Mouse (Mus musculus): ENCODE measurements around the gene Psme1.

The Psme1 gene

DNA sequence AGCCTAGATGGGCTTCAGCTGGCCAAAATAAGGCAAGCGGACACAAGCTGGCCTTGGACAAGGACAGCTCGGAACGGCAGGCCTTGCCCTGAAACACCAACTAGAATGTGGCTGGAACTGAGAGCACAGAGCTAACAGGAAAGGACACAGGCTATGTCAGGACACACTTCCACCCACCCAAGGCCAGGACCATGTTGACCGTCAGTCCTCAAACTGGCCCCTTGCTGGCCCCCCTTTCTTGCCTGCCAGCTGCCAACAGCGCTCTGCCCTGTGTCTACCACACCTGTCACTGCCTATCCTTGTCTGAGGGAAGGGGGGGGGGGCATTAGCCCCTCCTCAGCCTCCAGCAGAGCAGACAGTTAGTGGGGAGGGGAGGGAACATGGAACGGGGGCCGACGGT lies 2.6 kb upstream of the Psme1 start, which contains the start of gene Fitm1:
Gene Fitm1, plus strand, starts transcription at position 316 of the 400 bp plus-strand sequence.
- DNase-seq = no peak

DNA sequence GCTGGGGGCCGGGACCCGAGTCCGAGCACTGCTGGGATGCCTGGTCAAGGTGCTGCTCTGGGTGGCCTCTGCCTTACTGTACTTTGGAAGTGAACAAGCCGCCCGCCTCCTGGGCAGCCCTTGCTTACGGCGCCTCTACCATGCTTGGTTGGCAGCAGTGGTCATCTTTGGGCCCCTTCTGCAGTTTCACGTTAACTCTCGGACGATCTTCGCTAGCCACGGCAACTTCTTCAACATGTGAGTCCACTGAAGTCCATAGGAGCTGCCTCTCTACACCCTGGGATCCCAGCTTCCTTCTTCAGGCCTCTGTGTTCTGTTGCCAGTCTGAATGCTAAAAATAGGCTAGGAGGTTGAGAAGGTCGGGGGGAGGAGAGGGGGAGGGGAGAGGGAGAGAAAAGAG lies 2.2 kb upstream of the Psme1 start:
- DNase-seq = no peak

DNA sequence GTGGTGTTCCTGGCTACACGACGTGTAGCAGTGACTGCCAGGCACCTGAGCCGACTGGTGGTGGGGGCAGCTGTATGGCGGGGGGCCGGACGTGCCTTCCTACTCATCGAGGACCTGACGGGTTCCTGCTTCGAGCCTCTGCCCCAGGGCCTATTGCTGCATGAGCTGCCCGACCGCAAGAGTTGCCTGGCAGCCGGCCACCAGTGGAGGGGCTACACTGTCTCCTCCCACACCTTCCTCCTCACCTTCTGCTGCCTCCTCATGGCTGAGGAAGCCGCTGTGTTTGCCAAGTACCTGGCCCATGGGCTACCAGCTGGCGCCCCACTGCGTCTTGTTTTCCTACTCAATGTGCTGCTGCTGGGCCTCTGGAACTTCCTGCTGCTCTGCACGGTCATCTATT lies 1.5 kb upstream of the Psme1 start:
- DNase-seq = peak; percentile 63

DNA sequence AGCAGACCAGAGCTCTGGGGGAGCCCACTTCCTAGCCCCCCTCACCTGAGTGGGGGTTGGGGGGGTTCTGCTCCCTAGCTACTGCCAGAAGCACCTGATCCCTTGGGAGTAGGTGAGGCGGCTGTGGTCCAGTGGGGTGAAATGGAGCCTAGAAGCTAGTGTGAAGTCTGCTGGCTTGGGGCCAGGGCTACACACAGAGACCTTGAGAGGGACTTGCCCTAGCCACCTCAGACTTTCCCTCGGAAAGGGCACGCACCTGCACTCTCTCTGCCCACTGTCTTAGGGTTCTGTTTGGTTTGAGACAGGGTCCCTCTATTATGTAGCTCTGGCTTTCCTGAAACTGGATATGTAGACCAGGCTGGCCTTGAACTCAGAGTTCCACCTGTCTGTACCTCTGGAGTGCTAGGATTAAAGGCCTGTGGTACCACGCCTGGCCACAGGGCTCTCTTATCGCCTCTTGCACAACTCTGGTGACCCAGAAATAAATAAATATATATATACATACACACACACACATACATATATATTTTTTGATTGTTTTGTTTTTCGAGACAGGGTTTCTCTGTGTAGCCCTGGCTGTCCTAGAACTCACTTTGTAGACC lies 846 bp downstream of the Psme1 start:
- peak; percentile 63 for DNase-seq

DNA sequence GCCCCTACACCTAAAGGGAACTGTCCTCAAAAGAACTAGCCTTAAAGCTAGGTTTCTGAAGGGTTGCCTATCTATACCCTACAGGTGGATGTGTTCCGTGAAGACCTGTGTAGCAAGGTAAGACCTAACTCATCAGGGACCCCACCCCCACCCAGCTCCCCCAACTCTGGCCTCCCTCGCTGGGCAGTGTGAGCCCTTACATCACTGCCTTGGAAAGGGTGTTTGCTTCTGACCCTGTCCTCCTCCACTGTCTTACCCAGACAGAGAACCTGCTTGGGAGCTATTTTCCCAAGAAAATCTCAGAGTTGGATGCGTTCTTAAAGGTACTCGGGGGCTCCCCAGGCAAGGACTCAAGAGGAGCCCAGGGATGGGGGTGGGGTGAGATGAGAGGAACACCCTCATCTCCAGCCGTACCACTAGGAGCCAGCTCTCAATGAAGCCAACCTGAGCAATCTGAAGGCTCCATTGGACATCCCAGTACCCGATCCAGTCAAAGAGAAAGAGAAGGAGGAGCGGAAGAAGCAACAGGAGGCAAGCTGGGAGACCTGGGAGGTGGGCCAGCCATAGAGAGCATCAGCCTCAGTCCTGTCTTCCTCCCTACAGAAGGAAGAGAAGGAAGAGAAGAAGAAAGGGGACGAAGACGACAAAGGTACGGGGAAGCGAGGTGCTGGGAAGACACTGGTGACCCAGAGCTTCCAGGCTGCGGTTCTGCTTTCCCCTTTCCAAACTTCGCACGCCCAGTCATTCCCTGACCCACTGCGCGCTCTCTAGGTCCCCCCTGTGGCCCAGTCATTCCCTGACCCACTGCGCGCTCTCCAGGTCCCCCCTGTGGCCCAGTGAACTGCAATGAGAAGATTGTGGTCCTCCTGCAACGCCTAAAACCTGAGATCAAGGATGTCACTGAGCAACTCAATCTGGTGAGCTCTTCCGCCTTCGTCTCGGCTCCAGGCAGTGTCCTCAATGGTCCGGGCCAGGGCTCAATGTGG lies 1.9 kb downstream of the Psme1 start:
- DNase-seq = no peak

DNA sequence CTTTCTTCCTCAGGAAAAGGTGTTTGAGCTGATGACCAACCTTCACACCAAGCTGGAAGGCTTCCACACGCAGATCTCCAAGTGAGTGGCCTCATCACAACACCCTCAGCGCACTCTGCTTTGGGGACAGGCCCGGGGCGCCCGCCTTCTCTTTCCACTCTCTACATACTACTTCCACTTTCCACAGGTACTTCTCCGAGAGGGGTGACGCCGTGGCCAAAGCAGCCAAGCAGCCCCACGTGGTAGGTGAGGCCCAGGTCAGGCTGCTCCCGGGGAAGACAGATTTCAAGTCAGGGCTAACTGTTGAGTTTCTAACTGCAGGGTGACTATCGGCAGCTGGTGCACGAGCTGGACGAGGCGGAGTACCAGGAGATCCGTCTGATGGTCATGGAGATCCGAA lies 2.8 kb downstream of the Psme1 start:
- DNase-seq = no peak

DNA sequence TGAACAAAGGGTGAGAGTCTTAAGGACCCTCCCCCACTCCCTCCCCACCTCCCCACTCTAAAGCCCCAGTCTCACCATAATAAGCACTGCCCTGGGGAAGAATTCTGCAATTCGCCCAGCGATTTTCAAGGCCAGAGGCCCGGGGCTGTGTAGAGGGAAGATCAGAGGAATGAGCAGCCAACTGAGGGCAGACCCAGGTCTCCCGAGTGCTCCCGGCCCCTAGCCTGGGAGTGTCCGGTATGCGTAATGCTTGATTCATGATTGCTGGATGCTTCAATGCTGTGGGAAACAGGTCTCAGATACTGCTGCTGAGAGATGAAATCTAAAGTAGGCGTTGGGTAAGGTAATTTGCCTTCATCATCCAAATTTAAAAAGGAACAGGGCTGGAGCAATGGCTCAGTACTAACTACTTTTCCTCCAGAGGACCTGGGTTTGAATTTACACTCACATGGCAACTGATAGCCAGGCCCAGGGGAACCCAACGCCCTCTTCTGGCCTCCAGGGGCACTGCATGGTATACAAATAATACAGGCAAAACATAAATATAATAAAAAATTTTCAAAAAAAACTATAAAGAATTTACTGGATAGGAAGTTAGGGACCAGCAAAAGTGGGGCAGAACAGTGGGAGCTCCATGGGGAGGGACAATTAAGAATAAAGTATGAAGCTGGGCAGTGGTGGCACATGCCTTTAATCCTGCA lies 4.2 kb downstream of the Psme1 start:
- DNase-seq = no peak

DNA sequence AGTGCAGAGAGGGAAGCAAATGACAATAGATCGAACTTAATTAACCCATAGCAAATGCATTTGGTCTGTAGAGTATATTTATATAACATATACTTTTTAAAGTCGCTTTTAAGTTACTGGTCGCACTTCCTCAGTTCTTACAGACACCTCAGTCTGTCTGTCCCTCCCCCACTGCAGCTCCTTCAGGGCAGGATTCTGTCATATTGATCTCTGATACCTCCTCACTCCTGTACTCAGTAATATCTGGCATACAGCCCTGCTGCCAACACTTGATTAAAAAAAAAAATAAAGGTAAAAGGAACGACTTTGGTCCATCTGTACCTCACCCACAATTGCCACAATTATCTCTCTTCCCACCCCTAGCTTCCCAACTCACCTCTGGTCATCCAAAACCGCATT lies 6.4 kb downstream of the Psme1 start:
- no peak for DNase-seq

DNA sequence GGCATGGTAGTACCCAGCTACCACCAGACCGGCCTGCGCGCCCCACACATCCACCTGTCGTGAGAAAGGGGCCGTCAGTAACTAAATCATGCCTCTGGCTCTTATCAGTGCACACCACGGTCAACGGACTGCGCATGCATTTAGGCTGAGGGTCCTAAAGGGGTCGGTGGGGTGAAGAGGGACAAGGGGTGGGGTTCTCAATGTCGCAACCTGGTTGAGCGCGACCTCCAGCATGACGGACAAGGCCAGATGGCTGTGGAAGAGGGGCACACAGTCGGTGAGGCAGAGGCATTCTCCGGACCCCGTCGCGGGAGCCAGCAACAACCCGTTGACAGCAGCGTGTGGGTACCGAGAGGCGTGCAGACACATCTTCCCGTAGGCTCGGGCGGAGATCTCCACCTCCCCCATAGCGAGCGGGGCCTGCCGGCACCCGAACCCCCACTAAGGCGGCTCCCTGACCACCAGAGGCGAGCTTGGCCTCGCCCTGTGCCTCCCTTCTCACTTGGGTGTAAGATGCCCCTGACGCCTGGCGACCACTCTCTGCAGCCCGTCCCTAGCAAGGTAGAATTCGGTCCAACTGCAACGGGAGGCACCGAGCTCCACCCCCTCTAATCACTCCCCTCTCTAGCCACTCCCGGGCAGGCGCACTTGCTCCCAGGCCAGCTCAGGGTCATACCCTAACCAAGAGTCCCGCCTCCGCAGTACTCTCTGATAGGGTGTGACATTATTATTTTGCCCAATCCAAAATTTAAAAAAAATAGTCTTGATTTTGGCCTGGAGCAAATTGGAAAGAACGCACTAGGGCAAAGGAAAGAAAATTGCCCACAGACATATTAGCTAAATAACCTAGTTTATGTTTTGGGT lies 7.0 kb downstream of the Psme1 start, which contains the start of gene Emc9:
Gene Emc9, minus strand, starts transcription at position 601 of the 864 bp plus-strand sequence.
- DNase-seq = peak; percentile 88

DNA sequence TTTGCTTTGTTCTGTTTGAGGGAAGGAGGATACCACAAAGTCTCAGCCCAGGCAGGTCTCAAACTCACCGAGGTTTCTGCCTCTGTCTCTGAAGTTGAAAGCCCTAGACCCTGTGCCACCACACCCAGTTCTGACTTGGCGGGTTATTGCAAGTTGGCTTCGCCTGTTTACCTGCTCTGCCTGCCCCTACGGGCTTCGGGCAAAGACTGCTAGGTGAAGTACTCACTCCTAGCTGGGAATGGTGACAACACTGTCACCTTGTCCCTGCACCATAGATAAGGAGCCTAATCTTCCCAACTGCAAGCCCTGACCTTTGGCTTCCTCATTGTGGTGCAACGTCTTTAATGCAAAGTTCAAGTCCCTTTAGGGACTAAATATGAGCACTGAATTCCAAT lies 7.6 kb downstream of the Psme1 start:
- DNase-seq = no peak

DNA sequence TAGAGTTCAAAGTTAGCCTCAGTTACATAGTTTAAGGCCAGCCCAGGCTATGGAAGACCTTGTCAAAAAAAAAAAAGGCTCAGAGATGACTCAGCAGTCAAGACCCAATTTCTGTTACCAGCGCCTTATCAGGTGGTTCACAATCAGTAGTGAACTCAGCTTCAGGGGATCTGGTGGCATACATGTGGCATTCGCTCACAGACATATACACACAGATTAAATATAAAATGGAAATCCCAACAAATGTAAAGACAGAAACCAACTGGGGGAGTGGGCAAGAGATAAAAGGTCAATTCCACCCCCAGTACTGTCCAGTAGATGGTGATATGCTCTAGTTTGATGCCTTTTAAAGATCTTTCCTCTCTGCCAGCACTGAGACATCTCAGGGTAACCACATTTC lies 8.2 kb downstream of the Psme1 start:
- no peak for DNase-seq

DNA sequence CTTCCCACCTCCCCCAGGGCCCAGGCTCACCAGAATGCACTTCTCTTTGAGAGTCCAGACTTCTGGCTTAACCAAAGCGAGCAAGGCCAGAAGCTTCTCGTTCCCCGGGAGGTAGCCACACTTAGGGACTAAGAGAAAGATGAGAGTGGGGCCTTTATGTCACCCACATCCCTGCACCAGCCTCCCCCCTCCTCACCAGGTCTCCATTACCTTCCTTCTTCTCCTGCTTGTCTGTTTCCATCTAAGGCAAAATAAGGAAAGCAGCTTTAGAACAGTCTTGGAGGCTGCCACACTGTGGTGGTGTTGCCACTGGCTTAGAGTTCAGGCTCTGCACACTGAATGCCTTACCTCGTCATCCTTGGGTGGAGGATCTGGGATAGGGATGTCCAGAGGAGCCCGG lies 11.3 kb downstream of the Psme1 start:
- no peak for DNase-seq

DNA sequence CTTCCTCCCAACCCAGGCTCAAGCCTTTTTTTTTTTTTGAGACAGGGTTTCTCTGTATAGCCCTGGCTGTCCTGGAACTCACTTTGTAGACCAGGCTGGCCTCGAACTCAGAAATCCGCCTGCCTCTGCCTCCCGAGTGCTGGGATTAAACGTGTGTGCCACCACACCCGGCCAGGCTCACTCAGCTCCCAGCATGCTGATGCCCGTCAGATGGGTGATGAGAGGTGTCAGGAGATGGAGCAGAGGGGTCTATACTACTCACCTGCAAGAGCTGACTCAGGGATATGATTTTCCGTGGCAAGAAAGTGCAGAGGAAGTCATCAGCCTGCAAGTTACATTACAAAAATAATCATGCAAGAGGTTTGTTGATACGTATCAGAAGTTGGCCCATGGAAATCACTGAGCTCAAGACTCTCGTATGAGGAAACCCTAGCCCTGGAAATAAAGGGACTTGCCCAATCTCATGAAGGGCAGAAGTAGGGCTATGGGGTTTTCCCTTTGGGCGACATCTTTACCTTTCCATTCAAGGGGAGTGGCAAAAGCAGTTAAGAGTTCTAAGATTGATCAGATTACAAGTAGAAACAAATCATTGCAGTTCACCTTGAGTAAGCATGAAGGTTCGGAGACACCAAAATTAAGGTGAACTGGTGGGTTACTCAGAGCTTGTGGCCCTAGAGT lies 12.0 kb downstream of the Psme1 start:
- no peak for DNase-seq

DNA sequence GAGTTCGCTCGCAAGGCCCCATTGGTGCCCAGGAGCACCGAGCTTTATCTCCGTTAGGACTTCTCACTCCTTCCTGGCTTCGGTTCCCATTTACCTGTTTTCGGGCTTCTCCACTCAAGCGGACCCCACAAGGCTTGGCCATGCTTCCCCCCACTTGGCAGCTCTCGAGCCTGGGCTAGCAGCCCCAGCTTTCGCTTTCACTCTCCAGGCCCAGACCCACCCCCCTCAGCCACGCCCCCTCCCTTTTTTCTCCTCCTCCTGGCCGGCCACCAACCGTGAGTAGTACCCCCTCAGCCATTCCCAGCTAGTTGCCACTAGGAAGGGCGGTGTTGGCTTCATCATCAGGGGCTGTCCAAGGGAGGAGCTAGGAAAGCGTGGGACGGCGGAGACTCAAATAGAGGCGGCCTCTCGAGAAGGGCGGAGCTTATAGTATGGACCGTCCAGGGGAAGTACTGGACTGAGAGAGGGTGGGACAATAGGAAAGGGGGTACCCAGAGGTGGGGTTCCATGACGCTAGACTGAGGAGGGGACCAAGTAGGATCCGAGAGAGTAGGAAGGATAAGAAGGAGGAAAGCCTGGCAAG lies 12.9 kb downstream of the Psme1 start, which contains the start of gene Psme2:
Gene Psme2, minus strand, starts transcription at position 366 of the 583 bp plus-strand sequence.
- peak; percentile 99 for DNase-seq

DNA sequence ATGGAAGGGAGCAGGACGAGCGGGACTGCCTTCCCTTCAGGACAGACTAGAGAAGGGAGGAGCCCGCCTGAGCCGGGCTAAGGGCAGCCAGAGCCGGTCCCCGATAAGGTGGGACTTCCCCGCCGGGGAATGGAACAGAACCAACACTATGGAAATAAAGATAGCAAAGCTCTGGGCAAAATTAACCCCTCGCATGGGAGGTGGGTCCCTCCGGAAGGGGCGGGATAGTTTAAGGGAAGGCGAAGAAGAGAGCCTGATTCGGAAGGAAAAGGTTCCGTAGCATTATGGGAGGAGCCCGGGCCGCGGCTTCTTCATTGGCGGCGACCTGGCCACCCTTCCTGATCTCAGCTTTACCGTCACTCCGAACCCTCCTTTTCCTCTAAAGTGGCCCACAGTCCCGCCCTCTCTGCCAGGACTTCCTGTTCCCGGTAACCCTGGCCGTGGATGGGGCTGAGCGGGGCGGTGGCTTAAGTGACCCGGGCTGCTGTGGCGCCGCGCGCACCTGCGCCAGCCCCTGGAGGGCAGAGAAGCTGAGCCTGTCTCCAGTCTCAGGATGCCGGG lies 13.5 kb downstream of the Psme1 start, which contains the start of gene Rnf31:
Gene Rnf31, plus strand, starts transcription at position 378 of the 561 bp plus-strand sequence.
- DNase-seq = peak; percentile 98

DNA sequence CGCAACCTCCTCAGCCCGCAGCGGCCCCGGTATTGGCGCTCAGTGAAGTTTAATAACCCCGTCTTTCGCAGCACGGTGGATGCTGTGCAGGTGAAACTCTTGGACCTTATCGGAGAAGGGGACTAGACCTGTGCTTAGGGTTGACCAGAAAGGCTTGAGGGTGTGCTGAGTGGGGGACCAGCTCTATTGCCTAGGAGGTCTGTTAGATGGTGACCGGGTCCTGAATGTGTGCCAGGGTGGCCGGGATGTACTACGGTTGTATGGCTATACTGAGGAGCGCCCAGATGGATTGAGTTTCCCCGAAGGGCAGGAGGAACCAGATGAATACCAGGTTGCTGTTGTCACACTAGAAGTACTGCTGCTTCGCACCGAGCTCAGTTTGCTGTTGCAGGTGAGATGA lies 14.3 kb downstream of the Psme1 start:
- DNase-seq = peak; percentile 30

DNA sequence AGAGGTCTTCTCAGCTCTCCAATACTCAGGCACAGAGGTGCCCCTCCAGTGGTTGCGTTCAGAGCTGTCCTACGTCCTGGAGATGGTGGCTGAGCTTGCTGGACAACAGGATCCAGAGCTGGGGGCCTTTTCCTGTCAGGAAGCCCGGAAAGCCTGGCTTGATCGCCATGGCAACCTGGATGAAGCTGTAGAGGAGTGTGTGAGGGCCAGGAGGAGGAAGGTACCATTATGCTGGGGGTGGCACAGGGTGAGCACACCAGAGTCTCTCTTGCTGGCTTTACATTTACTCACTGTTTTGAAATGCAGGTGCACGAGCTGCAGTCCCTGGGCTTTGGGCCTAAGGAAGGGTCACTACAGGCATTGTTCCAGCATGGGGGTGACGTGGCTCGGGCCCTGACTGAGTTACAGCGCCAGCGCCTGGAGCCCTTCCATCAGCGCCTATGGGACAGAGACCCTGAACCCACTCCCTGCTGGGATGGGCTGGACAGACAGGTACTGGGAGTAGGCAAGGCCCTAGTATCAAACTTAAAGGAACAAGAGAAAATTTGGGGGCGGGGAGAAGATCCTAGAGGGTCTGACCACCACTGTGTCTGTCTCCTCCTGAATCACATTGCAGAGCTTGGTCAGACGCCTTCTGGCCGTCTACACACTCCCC lies 18.2 kb downstream of the Psme1 start:
- DNase-seq = no peak

DNA sequence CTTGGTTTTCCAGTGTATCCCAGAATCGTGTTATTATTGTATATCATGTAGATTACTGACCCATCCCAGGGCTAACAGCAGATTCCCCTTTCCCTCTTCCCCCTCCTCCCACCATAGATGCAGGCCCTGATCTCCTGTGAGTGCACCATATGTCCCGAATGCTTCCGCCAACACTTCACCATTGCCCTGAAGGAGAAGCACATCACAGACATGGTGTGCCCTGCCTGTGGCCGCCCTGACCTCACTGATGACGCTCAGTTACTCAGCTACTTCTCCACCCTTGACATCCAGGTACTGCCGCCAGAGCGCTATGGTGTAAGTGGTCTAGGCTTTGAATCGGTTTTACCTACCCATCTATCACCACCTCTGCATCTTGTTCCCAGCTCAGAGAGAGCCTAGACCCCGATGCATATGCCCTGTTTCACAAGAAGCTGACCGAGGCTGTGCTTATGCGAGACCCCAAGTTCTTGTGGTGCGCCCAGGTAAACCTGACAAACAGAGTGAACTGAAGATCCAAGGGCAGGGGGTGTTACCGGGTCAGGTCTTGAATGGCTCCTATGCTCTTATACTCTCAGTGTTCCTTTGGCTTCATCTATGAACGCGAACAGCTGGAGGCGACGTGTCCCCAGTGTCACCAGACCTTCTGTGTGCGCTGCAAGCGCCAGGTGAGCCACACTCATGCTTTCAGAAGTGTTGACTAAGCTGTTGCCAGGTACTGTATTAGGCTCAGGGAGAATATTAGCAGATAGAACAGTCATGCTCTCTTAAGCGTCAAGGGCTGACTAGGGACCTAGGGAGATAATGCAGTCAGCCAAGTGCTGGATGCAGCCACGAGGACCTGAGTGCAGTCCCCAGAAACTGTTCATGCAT lies 20.8 kb downstream of the Psme1 start:
- DNase-seq = no peak

DNA sequence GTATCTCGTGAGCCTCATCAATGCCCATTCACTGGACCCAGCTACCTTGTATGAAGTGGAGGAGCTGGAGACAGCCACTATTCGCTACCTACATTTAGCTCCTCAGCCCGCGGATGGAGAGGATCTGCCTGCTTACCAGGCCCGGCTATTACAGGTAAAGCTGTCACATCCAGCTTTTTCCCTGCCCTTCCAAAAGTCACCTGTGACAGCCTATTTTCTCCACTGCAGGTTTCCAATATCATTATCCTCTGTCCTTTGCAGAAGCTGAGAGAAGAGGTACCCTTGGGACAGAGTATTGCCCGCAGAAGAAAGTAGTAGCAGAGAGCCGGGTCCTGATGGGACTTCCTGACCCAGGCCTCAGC lies 25.3 kb downstream of the Psme1 start, which contains the start of gene Irf9:
Gene Irf9, plus strand, starts transcription at position 301 of the 362 bp plus-strand sequence.
- no peak for DNase-seq
